Mouse (Mus musculus) forebrain, embryonic 13.5 days (tissue): ENCODE measurements around the gene Lrrk1. TPM values are rescaled to one million over a fixed set of nuclear protein-coding genes. Genes with fewer than 3 reads are reported as not detected.
"Not testable (repeated sequence)": the region's sequence is repeated elsewhere in the genome, so short reads cannot be mapped to it uniquely, and the experiment has no call there.

Experiments
- ATAC-seq: fragments of 200-750 bp; cut with Nextera tagmentation; 2 replicates; pipeline ENCODE4 v1.8.0; 2017
- H3K27ac ChIP-seq: fragments of 300-500 bp; sonication (generic); 2 replicates; pipeline ENCODE4 v1.5.1; 2015; ENCODE audit warnings: inconsistent platforms, mild to moderate bottlenecking, moderate library complexity
- H3K27me3 ChIP-seq: fragments of 300-500 bp; sonication (generic); 2 replicates; pipeline ENCODE4 v1.6.1; 2015; ENCODE audit warnings: mild to moderate bottlenecking, inconsistent platforms
- H3K36me3 ChIP-seq: fragments of 300-500 bp; sonication (generic); 2 replicates; pipeline ENCODE4 v1.6.1; 2015; ENCODE audit warnings: mild to moderate bottlenecking, inconsistent platforms; ENCODE audit not compliant: poor library complexity, severe bottlenecking
- H3K4me1 ChIP-seq: fragments of 300-500 bp; sonication (generic); 2 replicates; pipeline ENCODE4 v1.6.1; 2015; ENCODE audit warnings: inconsistent platforms
- H3K4me2 ChIP-seq: fragments of 300-500 bp; sonication (generic); 2 replicates; pipeline ENCODE4 v1.6.1; 2015; ENCODE audit warnings: inconsistent platforms, mild to moderate bottlenecking, moderate library complexity
- H3K4me3 ChIP-seq: fragments of 300-500 bp; sonication (generic); 2 replicates; pipeline ENCODE4 v1.5.1; 2015; ENCODE audit warnings: mild to moderate bottlenecking, inconsistent platforms
- H3K9ac ChIP-seq: fragments of 300-500 bp; sonication (generic); 2 replicates; pipeline ENCODE4 v1.6.1; 2015; ENCODE audit warnings: mild to moderate bottlenecking, inconsistent platforms
- H3K9me3 ChIP-seq: fragments of 300-500 bp; sonication (generic); replicated peaks from 2 replicates; pipeline ENCODE4 v1.6.1; 2016; ENCODE audit warnings: inconsistent platforms
- WGBS: fragments of 180-500 bp; shearing (Covaris S2); methylation state at CpG from one replicate; pipeline ENCODE4 v1.1.7; 2015; 5-methylcytosine and 5-hydroxymethylcytosine counted together
- polyA plus RNA-seq: library from polyadenylated mRNA; unstranded; fragments of >200 nt; fragmentation: Nextera tagmentation; extraction: Ambion mirVana; gene quantifications from 2 replicates; pipeline ENCODE4 v1.2.1, GENCODE M21; 2015

Lrrk1 gene
- polyA plus RNA-seq, 1 experiment from 2014 or later, result 2.0 TPM

DNA sequence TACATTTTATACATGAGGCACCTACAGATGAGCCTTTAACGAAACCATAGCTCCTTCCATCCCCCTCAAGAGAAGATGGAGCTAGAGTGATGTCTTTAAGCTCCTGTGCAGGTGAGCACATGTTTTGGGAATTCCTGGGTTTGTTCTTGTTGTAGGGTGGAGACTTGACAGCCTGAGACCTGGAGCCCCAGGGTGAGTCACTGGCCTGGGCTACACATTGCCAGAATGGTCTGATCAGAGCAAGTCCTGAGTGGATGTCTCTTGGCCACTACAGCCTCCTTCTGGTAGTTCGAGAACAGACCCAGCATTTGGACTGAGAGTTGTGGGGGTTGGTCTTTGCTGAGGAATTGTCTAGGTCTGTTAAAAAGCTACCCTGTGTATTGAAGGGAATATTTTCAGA is 186.5 kb downstream of the Lrrk1 start:
- 88% methylated on average over 2 of the region's 2 CpGs for WGBS
- no peak overlapping the region for H3K27ac ChIP-seq

DNA sequence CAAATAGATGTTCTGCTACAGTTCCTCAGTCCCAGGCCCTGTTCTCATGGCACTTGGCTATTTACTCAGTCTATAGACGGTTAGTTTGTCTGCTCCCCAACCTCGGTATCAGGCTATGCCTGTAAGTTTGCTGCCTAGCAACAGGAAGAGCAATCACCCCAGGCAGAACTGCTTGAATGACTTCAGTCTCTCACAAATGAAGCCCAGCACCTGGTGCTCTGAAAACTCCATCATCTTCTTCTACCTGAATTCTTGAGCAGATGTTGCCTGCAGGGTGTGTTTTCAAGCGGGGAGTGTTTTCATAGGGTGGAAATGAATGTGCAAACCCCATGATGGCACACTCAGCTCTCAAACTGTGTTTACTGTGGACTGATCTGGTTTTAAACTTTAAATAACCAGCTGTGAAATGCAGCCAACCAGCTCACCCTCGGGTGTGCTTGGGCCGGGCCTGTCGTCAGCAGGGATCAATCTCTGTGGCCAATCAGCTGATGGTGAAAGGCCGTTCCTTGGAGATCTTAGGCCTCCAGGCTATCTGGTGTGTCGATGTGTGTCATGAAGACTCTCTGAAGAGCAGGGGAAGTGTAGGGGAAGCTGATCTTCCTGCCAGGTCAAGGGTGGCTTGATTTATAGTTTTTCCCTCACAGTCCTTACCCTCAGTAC is 187.2 kb downstream of the Lrrk1 start:
- Histone ChIP-seq H3K4me2 (no peak overlapping the region), H3K4me1 (no peaks in the 10 kb centered on the region), H3K9ac (no peak overlapping the region), H3K9me3 (0 out of 2 replicates have a peak, but pooled peaks cover 7% of the 10 kb centered on the region), H3K27ac (no peak overlapping the region), H3K36me3 (no peaks in the 10 kb centered on the region), H3K27me3 (no peaks in the 10 kb centered on the region), H3K4me3 (no peak overlapping the region)
- WGBS, result 71% methylated on average over 8 of the region's 8 CpGs
- ATAC-seq, result no peak

More for the DNA sequence above, 186.5 kb downstream of the Lrrk1 start:
- no peak overlapping the region for H3K9ac ChIP-seq
- H3K27me3 ChIP-seq, result no peaks in the 10 kb centered on the region
- H3K4me2 ChIP-seq, result no peak overlapping the region
- no peak overlapping the region for H3K4me3 ChIP-seq
- H3K36me3 ChIP-seq, result no peaks in the 10 kb centered on the region
- ATAC-seq, result no peak
- no peaks in the 10 kb centered on the region for H3K4me1 ChIP-seq
- 0 out of 2 replicates have a peak, but pooled peaks cover 7% of the 10 kb centered on the region for H3K9me3 ChIP-seq

DNA sequence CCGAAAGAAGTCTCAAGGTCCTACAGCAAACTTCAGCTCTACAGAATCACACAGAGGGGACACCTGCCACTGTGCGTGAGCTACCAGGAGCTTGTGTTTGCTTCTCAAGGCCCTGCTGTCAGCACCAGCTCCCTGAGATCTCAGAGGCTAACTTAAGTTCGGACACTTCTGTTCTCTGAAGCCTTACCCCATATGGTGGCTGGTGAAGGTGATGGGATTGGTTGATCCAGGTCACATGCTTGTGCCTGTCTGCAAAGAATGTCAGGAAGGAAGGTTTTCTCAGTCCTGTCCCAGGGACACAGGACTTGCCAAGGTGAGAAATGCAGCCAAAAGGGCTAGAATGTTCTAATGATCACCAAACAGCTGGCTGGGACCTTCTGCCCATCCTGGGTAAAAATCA is 187.8 kb downstream of the Lrrk1 start:
- no peaks in the 10 kb centered on the region for H3K36me3 ChIP-seq
- 88% methylated on average over 3 of the region's 3 CpGs for WGBS
- no peak overlapping the region for H3K4me3 ChIP-seq
- H3K4me2 ChIP-seq, result no peak overlapping the region
- no peaks in the 10 kb centered on the region for H3K4me1 ChIP-seq
- H3K27ac ChIP-seq, result no peak overlapping the region
- no peak overlapping the region for H3K9ac ChIP-seq
- 0 out of 2 replicates have a peak, but pooled peaks cover 7% of the 10 kb centered on the region for H3K9me3 ChIP-seq
- ATAC-seq, result no peak
- H3K27me3 ChIP-seq, result no peaks in the 10 kb centered on the region

DNA sequence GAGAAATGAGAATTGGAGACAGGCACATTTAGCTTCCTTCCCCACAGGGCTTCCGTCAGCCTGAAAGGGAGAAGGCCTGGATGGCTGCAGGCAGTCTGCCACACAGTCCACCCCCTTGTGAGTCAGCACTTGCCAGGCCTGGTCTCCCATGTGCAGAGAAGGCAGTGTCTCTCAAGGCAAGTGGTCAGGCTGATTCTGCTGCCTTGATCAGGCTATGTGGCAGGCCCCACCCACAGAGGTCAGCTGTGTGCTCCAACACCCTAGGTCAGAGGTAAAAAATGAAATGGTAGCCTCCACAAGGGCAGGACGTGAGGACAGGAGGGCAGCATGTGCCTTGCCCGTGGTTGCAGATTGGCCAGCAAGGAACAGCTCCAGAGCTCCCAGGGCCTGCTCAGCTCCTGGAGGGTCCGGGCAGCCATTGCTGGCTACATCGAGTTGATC is 188.7 kb downstream of the Lrrk1 start:
- Histone ChIP-seq H3K27ac (no peak overlapping the region), H3K4me3 (no peak overlapping the region), H3K27me3 (no peaks in the 10 kb centered on the region), H3K4me1 (no peaks in the 10 kb centered on the region), H3K9ac (no peak overlapping the region), H3K36me3 (no peaks in the 10 kb centered on the region), H3K4me2 (no peak overlapping the region), H3K9me3 (0 out of 2 replicates have a peak, but pooled peaks cover under 1% of the 10 kb centered on the region)
- 66% methylated on average over 5 of the region's 5 CpGs for WGBS
- no peak for ATAC-seq

DNA sequence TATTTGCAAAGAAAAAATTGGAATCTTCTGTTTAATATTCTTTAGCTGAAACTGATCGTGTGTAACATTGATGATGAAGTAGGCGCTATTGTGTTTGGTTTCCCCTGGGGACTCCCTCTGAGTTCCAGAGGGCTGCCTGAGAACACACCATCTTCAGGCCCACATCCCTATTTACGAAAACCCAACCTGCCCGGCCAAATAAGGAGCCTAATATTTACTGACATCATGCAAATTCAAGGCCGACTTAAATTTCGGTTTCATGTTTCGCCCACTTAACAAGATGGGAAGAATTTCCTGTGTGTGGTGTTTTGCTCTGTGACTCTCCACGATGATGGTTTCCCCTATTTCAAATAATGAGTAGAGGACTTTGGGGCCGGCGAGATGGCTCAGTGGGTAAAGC is 189.7 kb downstream of the Lrrk1 start:
- Histone ChIP-seq H3K4me2 (no peak overlapping the region), H3K9ac (no peak overlapping the region), H3K27me3 (no peaks in the 10 kb centered on the region), H3K4me3 (no peak overlapping the region), H3K27ac (no peak overlapping the region), H3K36me3 (no peaks in the 10 kb centered on the region), H3K4me1 (no peaks in the 10 kb centered on the region), H3K9me3 (no peaks in the 10 kb centered on the region)
- 88% methylated on average over 10 of the region's 10 CpGs for WGBS
- no peak for ATAC-seq

- Histone ChIP-seq H3K36me3 (no peaks in the 10 kb centered on the region), H3K9ac (no peak overlapping the region), H3K27me3 (no peaks in the 10 kb centered on the region), H3K4me1 (no peaks in the 10 kb centered on the region), H3K9me3 (no peaks in the 10 kb centered on the region), H3K4me3 (no peak overlapping the region), H3K4me2 (no peak overlapping the region), H3K27ac (no peak overlapping the region)
- 84% methylated on average over 11 of the region's 11 CpGs for WGBS
- ATAC-seq, result no peak
Observed at GRCm38 (mm10) chr7:66196609-66197445, 191.3 kb downstream of the Lrrk1 start.

DNA sequence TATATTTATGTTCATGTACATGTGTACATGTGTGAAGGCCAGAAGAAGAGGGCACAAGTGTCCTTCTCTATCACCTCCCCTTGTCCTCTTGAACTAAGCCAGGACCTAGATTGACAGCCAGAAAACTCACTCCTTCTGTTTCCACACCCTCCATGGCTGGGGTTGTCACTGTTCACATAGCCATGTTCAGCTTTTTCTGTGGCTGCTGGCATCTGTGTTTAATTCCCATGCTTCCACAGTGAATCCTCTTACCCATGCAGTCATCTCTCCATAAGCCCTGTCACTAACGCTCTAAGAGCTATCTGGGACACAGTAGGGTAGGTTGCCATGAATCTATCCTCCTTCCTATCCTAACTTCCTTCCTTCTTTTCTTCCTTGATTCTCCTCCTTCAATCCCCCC is 192.3 kb downstream of the Lrrk1 start:
- Histone ChIP-seq H3K27ac (no peak overlapping the region), H3K9ac (no peak overlapping the region), H3K4me1 (no peaks in the 10 kb centered on the region), H3K27me3 (no peaks in the 10 kb centered on the region), H3K9me3 (no peaks in the 10 kb centered on the region), H3K4me3 (no peak overlapping the region), H3K4me2 (no peak overlapping the region), H3K36me3 (no peaks in the 10 kb centered on the region)
- no peak for ATAC-seq
- WGBS, result 72% methylated on average over 1 of the region's 1 CpGs

- Histone ChIP-seq H3K4me1 (no peaks in the 10 kb centered on the region), H3K9me3 (no peaks in the 10 kb centered on the region), H3K4me3 (no peak overlapping the region), H3K9ac (no peak overlapping the region), H3K27ac (no peak overlapping the region), H3K4me2 (no peak overlapping the region), H3K36me3 (no peaks in the 10 kb centered on the region), H3K27me3 (no peaks in the 10 kb centered on the region)
- 89% methylated on average over 3 of the region's 3 CpGs for whole genome bisulfite sequencing
- no peak for ATAC-seq
Observed at GRCm38 (mm10) chr7:66194511-66194910, 193.6 kb downstream of the Lrrk1 start.

DNA sequence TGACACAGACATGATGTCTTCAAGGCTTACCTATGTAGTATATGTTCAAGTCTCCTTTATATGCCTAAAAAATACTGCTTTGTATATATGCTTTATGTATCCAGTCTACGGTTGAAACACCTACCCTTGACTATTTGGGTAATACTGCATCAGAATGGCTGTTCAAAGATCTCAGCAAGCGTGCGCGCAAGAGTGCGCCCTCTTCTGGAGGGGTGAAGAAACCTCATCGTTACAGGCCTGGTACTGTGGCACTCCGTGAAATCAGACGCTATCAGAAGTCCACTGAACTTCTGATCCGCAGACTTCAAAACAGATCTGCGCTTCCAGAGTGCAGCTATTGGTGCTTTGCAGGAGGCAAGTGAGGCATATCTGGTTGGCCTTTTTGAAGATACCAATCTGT is 197.8 kb downstream of the Lrrk1 start:
- H3K27ac ChIP-seq, ATAC-seq, H3K4me2 ChIP-seq, H3K36me3 ChIP-seq, H3K9me3 ChIP-seq, H3K4me1 ChIP-seq, H3K27me3 ChIP-seq, H3K9ac ChIP-seq, H3K4me3 ChIP-seq: not testable (repeated sequence)
- 89% methylated on average over 10 of the region's 10 CpGs for WGBS

GRCm38 (mm10) chr7:66187581-66188231 is 200.4 kb downstream of the Lrrk1 start:
- H3K27me3 ChIP-seq, result no peaks in the 10 kb centered on the region

DNA sequence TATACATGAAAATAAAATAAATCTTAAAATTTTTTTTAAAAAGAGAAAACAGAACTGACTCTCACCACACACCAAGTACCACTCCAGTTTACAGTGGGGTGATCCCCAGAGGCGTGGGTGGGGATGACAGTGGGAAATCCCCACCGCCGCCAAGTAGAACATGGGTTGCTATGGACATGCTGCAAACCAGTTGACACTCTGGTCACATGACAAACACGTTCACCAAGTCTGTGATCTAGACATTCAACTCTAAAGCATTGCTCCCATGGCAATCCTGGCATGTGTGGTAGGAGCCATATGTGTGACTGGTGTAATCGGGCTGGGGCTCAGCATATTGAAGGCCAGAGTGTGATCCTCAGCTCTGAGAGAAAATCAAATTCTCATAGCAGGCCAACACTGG is 202.8 kb downstream of the Lrrk1 start:
- ATAC-seq, result no peak
- Histone ChIP-seq H3K9me3 (no peaks in the 10 kb centered on the region), H3K27ac (no peak overlapping the region), H3K4me1 (no peaks in the 10 kb centered on the region), H3K4me3 (no peak overlapping the region), H3K4me2 (no peak overlapping the region), H3K27me3 (no peaks in the 10 kb centered on the region), H3K9ac (no peak overlapping the region), H3K36me3 (no peaks in the 10 kb centered on the region)
- WGBS, result 85% methylated on average over 5 of the region's 5 CpGs

More at GRCm38 (mm10) chr7:66187581-66188231, 200.4 kb downstream of the Lrrk1 start:
- no peak overlapping the region for H3K4me3 ChIP-seq
- ATAC-seq, result no peak
- H3K27ac ChIP-seq, result no peak overlapping the region
- H3K9ac ChIP-seq, result no peak overlapping the region
- H3K4me1 ChIP-seq, result no peaks in the 10 kb centered on the region
- WGBS, result 78% methylated on average over 4 of the region's 4 CpGs
- no peak overlapping the region for H3K4me2 ChIP-seq
- H3K9me3 ChIP-seq, result no peaks in the 10 kb centered on the region
- H3K36me3 ChIP-seq, result no peaks in the 10 kb centered on the region

DNA sequence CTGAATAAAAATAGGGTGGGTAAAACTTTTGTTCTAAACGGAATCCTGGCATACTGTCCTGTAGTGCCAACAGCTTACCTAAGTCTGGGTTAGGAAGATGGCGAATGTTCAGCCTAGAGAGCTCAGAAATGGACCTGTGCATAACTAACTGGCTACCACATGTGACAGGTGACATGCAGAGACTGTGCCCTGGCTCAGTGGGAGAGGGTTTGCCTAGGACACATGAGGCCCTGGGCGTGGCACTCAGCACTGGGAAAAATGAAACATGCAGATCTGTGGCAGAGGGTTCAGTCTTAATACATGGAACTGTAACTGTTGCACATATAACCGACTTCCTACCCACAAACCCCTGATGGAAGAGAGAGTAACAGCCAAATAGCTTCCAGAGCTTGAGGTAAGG is 204.1 kb downstream of the Lrrk1 start:
- peaks cover 8% of the 10 kb centered on the region; the same call in 1 of the 2 replicates for H3K4me1 ChIP-seq
- H3K27me3 ChIP-seq, result no peaks in the 10 kb centered on the region
- no peak overlapping the region for H3K4me2 ChIP-seq
- ATAC-seq, result no peak
- H3K4me3 ChIP-seq, result no peak overlapping the region
- no peaks in the 10 kb centered on the region for H3K9me3 ChIP-seq
- H3K36me3 ChIP-seq, result no peaks in the 10 kb centered on the region
- WGBS, result 86% methylated on average over 4 of the region's 4 CpGs
- no peak overlapping the region for H3K27ac ChIP-seq
- no peak overlapping the region for H3K9ac ChIP-seq
